Mouse (Mus musculus) MEL (cell line): Measurements from ENCODE around the gene Nr2c2ap. TPM values are rescaled to one million over a fixed set of nuclear protein-coding genes. Genes with fewer than 3 reads are reported as not detected.

Experiments
- DNase-seq: peaks from one replicate; pipeline ENCODE4 v3.0.0; 2011; ENCODE audit warnings: low read depth, low spot score
- H3K27ac ChIP-seq: 2 replicates; pipeline ENCODE4 v1.5.1; 2012; ENCODE audit warnings: low read depth, mild to moderate bottlenecking, control low read depth, low read length, moderate library complexity; ENCODE audit not compliant: control insufficient read depth
- H3K27me3 ChIP-seq, 2 experiments: fragments of 150-350 bp in 1 of 2; sonication (generic) in 1 of 2; 2 replicates each; pipeline ENCODE4 v1.6.1; 2012; ENCODE audit warnings: low read length in 2 of 2, mild to moderate bottlenecking in 2 of 2, improper control_type of control experiment in 1 of 2, moderate library complexity in 1 of 2; ENCODE audit not compliant: insufficient read depth in 2 of 2, control insufficient read depth in 1 of 2
- H3K36me3 ChIP-seq, 2 experiments: 2 replicates each; pipeline ENCODE4 v1.6.1; 2012 to 2014; ENCODE audit warnings: low read length in 2 of 2, improper control_type of control experiment in 1 of 2, inconsistent platforms in 1 of 2, mild to moderate bottlenecking in 1 of 2; ENCODE audit not compliant: insufficient read depth in 2 of 2, control insufficient read depth in 1 of 2
- H3K4me1 ChIP-seq, 2 experiments: fragments of 150-350 bp in 1 of 2; sonication (generic) in 1 of 2; 2 replicates each; pipeline ENCODE4 v1.6.1; 2012; ENCODE audit warnings: low read length in 2 of 2, improper control_type of control experiment in 1 of 2, mild to moderate bottlenecking in 1 of 2; ENCODE audit not compliant: insufficient read depth in 2 of 2, control insufficient read depth in 1 of 2
- H3K4me3 ChIP-seq, 2 experiments: fragments of 150-350 bp in 1 of 2; sonication (generic) in 1 of 2; 2 replicates each; pipeline ENCODE4 v1.5.1; 2012; ENCODE audit warnings: low read depth in 2 of 2, low read length in 2 of 2, mild to moderate bottlenecking in 2 of 2, moderate library complexity in 2 of 2, control low read depth in 1 of 2, improper control_type of control experiment in 1 of 2; ENCODE audit not compliant: control insufficient read depth in 1 of 2, insufficient read depth in 1 of 2
- H3K79me2 ChIP-seq: 2 replicates; pipeline ENCODE4 v1.6.1; 2012; ENCODE audit warnings: mild to moderate bottlenecking, low read length, moderate library complexity; ENCODE audit not compliant: control insufficient read depth, poor library complexity, insufficient read depth
- H3K9ac ChIP-seq: 2 replicates; pipeline ENCODE4 v1.6.1; 2012; ENCODE audit warnings: low read depth, mild to moderate bottlenecking, control low read depth, low read length, moderate library complexity; ENCODE audit not compliant: control insufficient read depth, poor library complexity, severe bottlenecking
- H3K9me3 ChIP-seq: fragments of 150-350 bp; sonication (generic); replicated peaks from 2 replicates; pipeline ENCODE4 v1.6.1; 2012; ENCODE audit warnings: mild to moderate bottlenecking, low read length, improper control_type of control experiment, moderate library complexity; ENCODE audit not compliant: insufficient read depth
- BHLHE40 ChIP-seq: IDR thresholded peaks from 2 replicates; pipeline ENCODE4 v1.6.1; 2012; ENCODE audit warnings: low read depth, mild to moderate bottlenecking, inconsistent platforms, low read length, improper control_type of control experiment, borderline replicate concordance
- CTCF ChIP-seq, 3 experiments: IDR thresholded peaks in 2 of 3; conservative IDR thresholded peaks in 1 of 3; 2 replicates each; pipeline ENCODE4 v1.5.1; 2011 to 2012; ENCODE audit warnings: low read length in 3 of 3, low read depth in 2 of 3, mild to moderate bottlenecking in 2 of 3, improper control_type of control experiment in 1 of 3, inconsistent platforms in 1 of 3, mixed read lengths in 1 of 3, moderate library complexity in 1 of 3; ENCODE audit not compliant: control insufficient read depth in 1 of 3, insufficient read depth in 1 of 3, poor library complexity in 1 of 3, severe bottlenecking in 1 of 3
- ELF1 ChIP-seq: IDR thresholded peaks from 2 replicates; pipeline ENCODE4 v1.6.1; 2014; ENCODE audit warnings: low read depth, mild to moderate bottlenecking, inconsistent platforms, low read length, improper control_type of control experiment, moderate library complexity
- EP300 ChIP-seq, 2 experiments: IDR thresholded peaks; 2 replicates each; pipeline ENCODE4 v1.6.1; 2011; ENCODE audit warnings: improper control_type of control experiment in 2 of 2, low read length in 2 of 2, low read depth in 1 of 2, mild to moderate bottlenecking in 1 of 2
- ETS1 ChIP-seq: IDR thresholded peaks from 2 replicates; pipeline ENCODE4 v1.6.1; 2012; ENCODE audit warnings: low read depth, mild to moderate bottlenecking, inconsistent platforms, low read length, improper control_type of control experiment, moderate library complexity
- GATA1 ChIP-seq: IDR thresholded peaks from 2 replicates; pipeline ENCODE4 v1.6.1; 2011; ENCODE audit warnings: low read depth, low read length, improper control_type of control experiment
- HCFC1 ChIP-seq: IDR thresholded peaks from 2 replicates; pipeline ENCODE4 v1.6.1; 2012; ENCODE audit warnings: low read depth, mild to moderate bottlenecking, inconsistent platforms, low read length, improper control_type of control experiment, moderate library complexity
- MAX ChIP-seq: IDR thresholded peaks from 2 replicates; pipeline ENCODE4 v1.6.1; 2011; ENCODE audit warnings: low read length, improper control_type of control experiment
- MXI1 ChIP-seq: IDR thresholded peaks from 2 replicates; pipeline ENCODE4 v1.6.1; 2011; ENCODE audit warnings: mild to moderate bottlenecking, low read depth, low read length, improper control_type of control experiment
- MYC ChIP-seq: IDR thresholded peaks from 2 replicates; pipeline ENCODE4 v1.6.1; 2011; ENCODE audit warnings: low read depth, mild to moderate bottlenecking, low read length, improper control_type of control experiment, moderate library complexity
- NELFE ChIP-seq: IDR thresholded peaks from 2 replicates; pipeline ENCODE4 v1.6.1; 2011; ENCODE audit warnings: low read depth, low read length, improper control_type of control experiment
- NRF1 ChIP-seq: IDR thresholded peaks from 2 replicates; pipeline ENCODE4 v1.6.1; 2014; ENCODE audit warnings: low read depth, mild to moderate bottlenecking, inconsistent platforms, low read length, improper control_type of control experiment, moderate library complexity; ENCODE audit not compliant: poor library complexity, insufficient read depth, severe bottlenecking
- POLR2A ChIP-seq, 2 experiments: IDR thresholded peaks; 2 replicates each; pipeline ENCODE4 v1.6.1; 2011 to 2012; ENCODE audit warnings: low read length in 2 of 2, mild to moderate bottlenecking in 2 of 2, control low read depth in 1 of 2, improper control_type of control experiment in 1 of 2, low read depth in 1 of 2, moderate library complexity in 1 of 2; ENCODE audit not compliant: control insufficient read depth in 1 of 2, insufficient read depth in 1 of 2, poor library complexity in 1 of 2
- POLR2AphosphoS2 ChIP-seq: IDR thresholded peaks from 2 replicates; pipeline ENCODE4 v1.6.1; 2011; ENCODE audit warnings: low read length, improper control_type of control experiment
- POLR2AphosphoS5 ChIP-seq: IDR thresholded peaks from 2 replicates; pipeline ENCODE4 v1.6.1; 2012; ENCODE audit warnings: low read depth, borderline replicate concordance, mild to moderate bottlenecking, inconsistent platforms, low read length, moderate library complexity, mixed read lengths
- SIN3A ChIP-seq: IDR thresholded peaks from 2 replicates; pipeline ENCODE4 v1.6.1; 2012; ENCODE audit warnings: low read length, improper control_type of control experiment, inconsistent platforms
- SMC3 ChIP-seq: IDR thresholded peaks from 2 replicates; pipeline ENCODE4 v1.6.1; 2011; ENCODE audit warnings: low read depth, low read length, improper control_type of control experiment
- TAL1 ChIP-seq: IDR thresholded peaks from 2 replicates; pipeline ENCODE4 v1.6.1; 2012; ENCODE audit warnings: mild to moderate bottlenecking, inconsistent platforms, low read length, moderate library complexity, mixed read lengths
- TBP ChIP-seq: IDR thresholded peaks from 2 replicates; pipeline ENCODE4 v1.8.0; 2011; ENCODE audit warnings: low read depth, low read length, improper control_type of control experiment
- USF1 ChIP-seq: IDR thresholded peaks from 2 replicates; pipeline ENCODE4 v1.6.1; 2014; ENCODE audit warnings: low read depth, mild to moderate bottlenecking, inconsistent platforms, low read length, improper control_type of control experiment, moderate library complexity
- ZMIZ1 ChIP-seq: IDR thresholded peaks from 2 replicates; pipeline ENCODE4 v1.6.1; 2012; ENCODE audit warnings: low read depth, mild to moderate bottlenecking, inconsistent platforms, low read length, improper control_type of control experiment, moderate library complexity
- ZNF384 ChIP-seq: IDR thresholded peaks from 2 replicates; pipeline ENCODE4 v1.6.1; 2012; ENCODE audit warnings: low read depth, mild to moderate bottlenecking, inconsistent platforms, low read length, improper control_type of control experiment
- polyA plus RNA-seq, 2 experiments: library from polyadenylated mRNA; stranded (reverse) in 1 of 2; unstranded in 1 of 2; fragments of >175 nt in 1 of 2; fragments of >200 nt in 1 of 2; gene quantifications; 2 replicates each; pipeline versions ENCODE4 v1.2.1 to v1.2.4; 2012; ENCODE audit warnings: low replicate concordance in 2 of 2, low read depth in 1 of 2; ENCODE audit not compliant: insufficient read length in 2 of 2, insufficient read depth in 1 of 2, missing spikeins in 1 of 2
- total RNA-seq: library from RNA; depleted of rRNA; stranded (reverse); fragments of 300-350 nt; gene quantifications from 2 replicates; pipeline ENCODE4 v1.2.3, GENCODE M21; 2012; rRNA removed

Nr2c2ap gene
- total RNA-seq (20.8 and 24.6 TPM in 2 replicates), polyA plus RNA-seq (10 to 100 TPM in 1 of 2 experiments, not detected in 1; 55.7 TPM)

- peaks cover 0 to 2% of the 10 kb centered on the region in 2 experiments; a peak in 2 of 4 replicates for H3K36me3 ChIP-seq
- no peaks in the 10 kb centered on the region for H3K9me3 ChIP-seq
- H3K9ac ChIP-seq, result peak within 1 kb of the TSS; percentile 93
- peak within 1 kb of the TSS; percentile 82 for H3K27ac ChIP-seq
- no peak for TF ChIP-seq ZNF384
- TF ChIP-seq BHLHE40, result no peak
- peak; percentile 59; the same call in 1 of the 2 replicates for TF ChIP-seq ZMIZ1
- no peak for TF ChIP-seq POLR2AphosphoS5
- TF ChIP-seq MXI1, result peak; percentile 96
- TF ChIP-seq TAL1, result no peak
- 0 out of 2 replicates have a peak, but pooled peaks have one; percentile 5 for TF ChIP-seq USF1
- TF ChIP-seq ETS1, result 0 out of 2 replicates have a peak, but pooled peaks have one; percentile 29
- TF ChIP-seq SIN3A, result peak; percentile 98
- TF ChIP-seq GATA1, result no peak
- peak; percentile 70 for TF ChIP-seq TBP
- peak; percentile 88 for TF ChIP-seq NRF1
- TF ChIP-seq CTCF (IDR thresholded peaks at IDR 0.05 in 2 of 3, conservative IDR thresholded peaks at IDR 0.05 in 1 of 3; ENCODE audit: control insufficient read depth in 1 of 3, insufficient read depth in 1 of 3, low read depth in 2 of 3, low read length in 3 of 3, poor library complexity in 1 of 3, severe bottlenecking in 1 of 3), result no peak
- TF ChIP-seq MAX, result peak; percentile 85
- no peak for TF ChIP-seq EP300 (IDR thresholded peaks at IDR 0.05; ENCODE audit: low read depth in 1 of 2, low read length in 2 of 2)
- peak; percentile 5; the same call in 1 of the 2 replicates for TF ChIP-seq SMC3
- TF ChIP-seq MYC, result peak; percentile 95
- TF ChIP-seq NELFE, result peak; percentile 96
- peak; percentile 98 for TF ChIP-seq ELF1
- TF ChIP-seq POLR2A (IDR thresholded peaks at IDR 0.05; ENCODE audit: control insufficient read depth in 1 of 2, insufficient read depth in 1 of 2, low read depth in 1 of 2, low read length in 2 of 2, poor library complexity in 1 of 2), result peak; percentile 79 to 96
- peak; percentile 85 for TF ChIP-seq HCFC1
- TF ChIP-seq POLR2AphosphoS2, result peak; percentile 89
- TF ChIP-seq, all 39 proteins: peak for 15
- Histone ChIP-seq H3K27me3 (no peaks in the 10 kb centered on the region), H3K4me1 (peaks cover 0 to 8% of the 10 kb centered on the region in 2 experiments; a peak in 2 of 4 replicates), H3K79me2 (peaks cover 11% of the 10 kb centered on the region), H3K4me3 (peak within 1 kb of the TSS; percentile 92 to 93)
- DNase-seq, result peak; percentile 93
These were observed at the start of gene Nr2c2ap for GRCm38 (mm10) chr8:70131166-70131883. Gene Nr2c2ap (plus strand): TSS chr8:70131333.
